Mouse (Mus musculus) cerebellum, adult 2 months (tissue): ENCODE measurements around the gene Cfap45.

Source experiments
- CTCF ChIP-seq: fragments of 200-500 bp; IDR thresholded peaks from 2 replicates; pipeline ENCODE4 v1.5.1; 2011; ENCODE audit warnings: low read depth, mild to moderate bottlenecking, control low read depth, low read length, moderate library complexity, borderline replicate concordance; ENCODE audit not compliant: insufficient read depth
- POLR2A ChIP-seq: fragments of 200-500 bp; IDR thresholded peaks from 2 replicates; pipeline ENCODE4 v1.6.1; 2011; ENCODE audit warnings: low read length, control low read depth, borderline replicate concordance; ENCODE audit not compliant: insufficient read depth

DNA sequence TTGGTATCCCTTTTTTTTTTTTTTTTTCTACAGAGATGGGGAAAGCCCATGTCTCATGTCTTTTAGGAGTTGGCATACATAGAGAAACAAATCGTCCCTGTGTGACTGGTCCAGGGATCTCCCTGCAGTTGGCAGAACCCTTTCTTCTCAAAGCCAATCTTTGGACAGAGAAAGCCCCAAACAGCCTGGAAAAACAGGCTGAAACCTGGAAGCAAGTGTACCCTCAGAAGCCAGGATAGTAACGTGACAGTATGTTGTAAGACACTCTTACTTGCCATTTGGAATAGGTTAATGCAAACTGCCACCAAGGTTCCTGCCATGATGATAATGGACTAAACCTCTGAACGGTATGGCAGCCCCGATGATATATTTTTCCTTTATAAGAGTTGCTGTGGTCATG, 40.2 kb upstream of the Cfap45 start:
- TF ChIP-seq CTCF (no peak), POLR2A (no peak)
